In the genomic region with DNA sequence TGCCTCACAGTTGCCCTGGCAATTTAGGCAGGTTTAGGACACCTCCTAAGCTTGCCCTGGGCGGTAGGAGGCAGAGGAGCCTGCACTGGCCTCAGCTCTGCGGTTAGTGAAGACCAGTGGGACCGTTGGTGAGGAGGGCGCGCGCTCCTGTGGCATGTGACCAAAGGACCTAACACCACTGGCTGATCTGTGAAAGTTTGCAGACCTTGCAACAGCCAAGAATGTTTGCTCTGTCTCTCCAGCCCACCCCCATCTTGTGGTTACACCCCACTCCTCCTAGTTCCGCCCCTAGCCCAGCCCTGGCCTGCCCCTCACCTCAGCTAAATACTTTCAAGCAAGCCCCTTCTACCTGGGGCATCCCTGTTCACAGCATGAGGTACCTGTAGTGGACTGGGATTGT, we compare ENCODE assay signal across 27 mouse cellular contexts. TPM values are rescaled to one million over a fixed set of nuclear protein-coding genes. Genes with fewer than 3 reads are reported as not detected.
DNase-seq lines count a peak whose midpoint lies in the region; ATAC-seq and TF ChIP-seq lines count a peak whose summit lies in the region.
"Had no signal": no experiment of that assay in that cellular context is flagged by ENCODE, and none has a peak within 500 bp of the region (broad histone marks: within the 10 kb centered on the region; RNA-seq: fewer than 3 reads in every experiment).

No protein-coding gene starts in this region.

- TF ChIP-seq CTCF in lung, postnatal 0 days (IDR thresholded peaks at IDR 0.05), result no peak
- no peak for TF ChIP-seq CTCF in liver, postnatal 0 days (IDR thresholded peaks at IDR 0.05; ENCODE audit: low read depth)
- no peak for TF ChIP-seq CTCF in stomach, postnatal 0 days (IDR thresholded peaks at IDR 0.05; ENCODE audit: low read depth)

- H3K36me3 ChIP-seq in lung, postnatal 0 days (ENCODE audit: insufficient read depth, low read length), result no peaks in the 10 kb centered on the region
- no peaks in the 10 kb centered on the region for H3K36me3 ChIP-seq in liver, embryonic 11.5 days (ENCODE audit: control insufficient read depth, insufficient read depth, low read length)
- H3K36me3 ChIP-seq in liver, postnatal 0 days (replicated peaks; ENCODE audit: insufficient read depth, low read length), result no peaks in the 10 kb centered on the region
- H3K36me3 ChIP-seq in stomach, postnatal 0 days (ENCODE audit: control insufficient read depth, insufficient read depth, low read length), result no peaks in the 10 kb centered on the region
- H3K36me3 ChIP-seq: embryonic facial prominence, embryonic 12.5 days; hindbrain, embryonic 12.5 days; neural tube, embryonic 12.5 days had no signal

- TF ChIP-seq EP300 in lung, postnatal 0 days (IDR thresholded peaks at IDR 0.05), result no peak
- TF ChIP-seq EP300 in liver, postnatal 0 days (IDR thresholded peaks at IDR 0.05; ENCODE audit: low read depth), result no peak
- TF ChIP-seq EP300 in stomach, postnatal 0 days (optimal IDR thresholded peaks at IDR 0.05), result no peak

- no peak overlapping the region for H3K27ac ChIP-seq in lung, postnatal 0 days (ENCODE audit: low read length)
- H3K27ac ChIP-seq in liver, embryonic 11.5 days (ENCODE audit: low read depth, low read length), result no peak overlapping the region
- H3K27ac ChIP-seq in liver, postnatal 0 days (ENCODE audit: low read depth), result no peak overlapping the region
- H3K27ac ChIP-seq in stomach, postnatal 0 days (replicated peaks), result no peak overlapping the region
- H3K27ac ChIP-seq: embryonic facial prominence, embryonic 12.5 days; hindbrain, embryonic 12.5 days; neural tube, embryonic 12.5 days had no signal

- peak overlapping the region; percentile 40 for H3K4me2 ChIP-seq in lung, postnatal 0 days (replicated peaks; ENCODE audit: low read depth, low read length)
- H3K4me2 ChIP-seq in liver, embryonic 11.5 days, result 0 out of 2 replicates have a peak overlapping the region, but pooled peaks have one; percentile 16
- peak overlapping the region; percentile 33; the same call in 1 of the 2 replicates for H3K4me2 ChIP-seq in liver, postnatal 0 days (ENCODE audit: low read depth, low read length)
- 0 out of 2 replicates have a peak overlapping the region, but pooled peaks have one; percentile 24 for H3K4me2 ChIP-seq in stomach, postnatal 0 days (replicated peaks; ENCODE audit: low read depth)
- H3K4me2 ChIP-seq: embryonic facial prominence, embryonic 12.5 days; hindbrain, embryonic 12.5 days; neural tube, embryonic 12.5 days had no signal

- H3K27me3 ChIP-seq in lung, postnatal 0 days (replicated peaks; ENCODE audit: insufficient read depth, low read length), result no peaks in the 10 kb centered on the region
- no peaks in the 10 kb centered on the region for H3K27me3 ChIP-seq in liver, embryonic 11.5 days (replicated peaks; ENCODE audit: control insufficient read depth, insufficient read depth, low read length)
- H3K27me3 ChIP-seq in liver, postnatal 0 days (ENCODE audit: insufficient read depth, low read length), result no peaks in the 10 kb centered on the region
- H3K27me3 ChIP-seq in stomach, postnatal 0 days (ENCODE audit: control insufficient read depth, insufficient read depth, low read length), result no peaks in the 10 kb centered on the region
- H3K27me3 ChIP-seq: embryonic facial prominence, embryonic 12.5 days; hindbrain, embryonic 12.5 days; neural tube, embryonic 12.5 days had no signal

- 34% methylated on average over 7 of the region's 7 CpGs for WGBS in lung, postnatal 0 days
- WGBS in liver, embryonic 11.5 days, result 31% methylated on average over 7 of the region's 7 CpGs
- WGBS in liver, postnatal 0 days (ENCODE audit: insufficient replicate concordance), result 44% methylated on average over 7 of the region's 7 CpGs
- 37% methylated on average over 7 of the region's 7 CpGs for WGBS in stomach, postnatal 0 days

- DNase-seq in lung, postnatal 0 days (ENCODE audit: low spot score), result no peak
- no peak for DNase-seq in lung, postnatal 36 days
- no peak for DNase-seq in liver, embryonic 11.5 days (ENCODE audit: low spot score)
- DNase-seq in liver, postnatal 0 days, result no peak
- peak; percentile 31 for DNase-seq in stomach, postnatal 0 days (ENCODE audit: low spot score)
- DNase-seq in layer of hippocampus, adult 18-20 months (ENCODE audit: low spot score in 2 of 2), result no peak
- DNase-seq: cerebellum, adult 2 months; gastrocnemius, postnatal 14 days; heart, postnatal 14 days; kidney, adult 8-10 months; kidney, postnatal 14 days; left cerebral cortex, postnatal 4 days; lung, adult 18-20 months; right cerebral cortex, adult 18-20 months had no signal

- no peaks in the 10 kb centered on the region for H3K9me3 ChIP-seq in lung, postnatal 0 days (ENCODE audit: low read length)
- no peaks in the 10 kb centered on the region for H3K9me3 ChIP-seq in liver, embryonic 11.5 days (ENCODE audit: control insufficient read depth, low read length)
- H3K9me3 ChIP-seq in liver, postnatal 0 days (ENCODE audit: low read length), result no peaks in the 10 kb centered on the region
- no peaks in the 10 kb centered on the region for H3K9me3 ChIP-seq in stomach, postnatal 0 days (ENCODE audit: control insufficient read depth, low read length)
- H3K9me3 ChIP-seq: embryonic facial prominence, embryonic 12.5 days; hindbrain, embryonic 12.5 days; neural tube, embryonic 12.5 days had no signal

- H3K4me1 ChIP-seq in lung, postnatal 0 days (ENCODE audit: insufficient read depth, low read depth, low read length), result no peaks in the 10 kb centered on the region
- H3K4me1 ChIP-seq in liver, embryonic 11.5 days (replicated peaks; ENCODE audit: control insufficient read depth, insufficient read depth, low read length), result no peaks in the 10 kb centered on the region
- H3K4me1 ChIP-seq in liver, postnatal 0 days (ENCODE audit: insufficient read depth), result no peaks in the 10 kb centered on the region
- H3K4me1 ChIP-seq in stomach, postnatal 0 days (replicated peaks; ENCODE audit: control insufficient read depth, insufficient read depth), result no peaks in the 10 kb centered on the region
- H3K4me1 ChIP-seq: hindbrain, embryonic 12.5 days; neural tube, embryonic 12.5 days had no signal

- H3K4me3 ChIP-seq in lung, postnatal 0 days (ENCODE audit: low read depth, low read length), result no peak overlapping the region
- H3K4me3 ChIP-seq in liver, embryonic 11.5 days (ENCODE audit: low read depth, low read length), result no peak overlapping the region
- no peak overlapping the region for H3K4me3 ChIP-seq in liver, postnatal 0 days (ENCODE audit: low read depth, low read length)
- H3K4me3 ChIP-seq in stomach, postnatal 0 days (ENCODE audit: low read depth, low read length), result no peak overlapping the region
- H3K4me3 ChIP-seq: embryonic facial prominence, embryonic 12.5 days; erythroblast, embryonic 14.5 days; hindbrain, embryonic 12.5 days; neural tube, embryonic 12.5 days had no signal

- ATAC-seq in lung, postnatal 0 days, result peak; percentile 74
- no peak for ATAC-seq in liver, embryonic 11.5 days (replicated peaks; ENCODE audit: low FRiP score)
- ATAC-seq in liver, postnatal 0 days, result peak; percentile 23
- peak; percentile 74 for ATAC-seq in stomach, postnatal 0 days (ENCODE audit: low FRiP score, low TSS enrichment)
- no peak for ATAC-seq in cerebellum, adult (ENCODE audit: insufficient number of reproducible peaks, low FRiP score, low TSS enrichment)
- ATAC-seq: forebrain, embryonic 14.5 days had no signal

- H3K9ac ChIP-seq in lung, postnatal 0 days (replicated peaks; ENCODE audit: low read depth), result no peak overlapping the region
- H3K9ac ChIP-seq in liver, embryonic 11.5 days (ENCODE audit: low read depth, low read length), result no peak overlapping the region
- H3K9ac ChIP-seq in liver, postnatal 0 days (replicated peaks), result no peak overlapping the region
- no peak overlapping the region for H3K9ac ChIP-seq in stomach, postnatal 0 days (ENCODE audit: low read length)
- H3K9ac ChIP-seq: embryonic facial prominence, embryonic 12.5 days; hindbrain, embryonic 12.5 days; neural tube, embryonic 12.5 days had no signal

RNA-seq across cellular contexts. Expression of a gene that starts 13.0 kb away (rescaled TPM):
- polyA plus RNA-seq in lung, postnatal 0 days (2015; fragmentation: Nextera tagmentation; extraction: Ambion mirVana), result 65.5 and 70.9 TPM in 2 replicates
- 10.4 and 11.6 TPM in 2 replicates for polyA plus RNA-seq in liver, embryonic 11.5 days (2014; fragmentation: Nextera tagmentation; extraction: Ambion mirVana)
- polyA plus RNA-seq in liver, postnatal 0 days (2015; fragmentation: Nextera tagmentation; extraction: Ambion mirVana), result 68.3 and 68.7 TPM in 2 replicates
- 1,093 and 1,120 TPM in 2 replicates for polyA plus RNA-seq in stomach, postnatal 0 days (2015; fragmentation: Nextera tagmentation; extraction: Ambion mirVana)
- 1 to 10 TPM; 2.6 to 2.9 TPM for total RNA-seq in layer of hippocampus, adult 18-20 months (2021)
- polyA plus RNA-seq: erythroblast, embryonic 14.5 days had no signal

RNA-seq across cellular contexts. Expression of a gene that starts 45.2 kb away (rescaled TPM):
- polyA plus RNA-seq in lung, postnatal 0 days (2015; fragmentation: Nextera tagmentation; extraction: Ambion mirVana), result 0.05 and 0.08 TPM in 2 replicates
- not detected in 2 replicates for polyA plus RNA-seq in liver, embryonic 11.5 days (2014; fragmentation: Nextera tagmentation; extraction: Ambion mirVana)
- not detected in 2 replicates for polyA plus RNA-seq in liver, postnatal 0 days (2015; fragmentation: Nextera tagmentation; extraction: Ambion mirVana)
- polyA plus RNA-seq in stomach, postnatal 0 days (2015; fragmentation: Nextera tagmentation; extraction: Ambion mirVana), result 0.05 and 0.08 TPM in 2 replicates
- not detected for total RNA-seq in layer of hippocampus, adult 18-20 months (2021)
- total RNA-seq: adrenal gland, postnatal 4 days; gastrocnemius, postnatal 14 days; heart, adult 8-10 months; heart, postnatal 14 days; layer of hippocampus, adult 8-10 months; left cerebral cortex, adult 18-20 months; left cerebral cortex, postnatal 4 days had no signal
- polyA plus RNA-seq: C2C12; cerebellum, adult 2 months; cortical plate, adult 2 months; embryonic facial prominence, embryonic 12.5 days; erythroblast, embryonic 14.5 days; forebrain, embryonic 14.5 days; small intestine, adult 2 months had no signal

Comparison
In these comparisons a context has a peak if more than half of its experiments do, and no peak if none do; other contexts are left out.
1. ATAC-seq: peak in lung, postnatal 0 days (single experiment), liver, postnatal 0 days (single experiment) and stomach, postnatal 0 days (single experiment); none in liver, embryonic 11.5 days (single experiment) and cerebellum, adult (single experiment).
2. RNA of a gene that starts 13.0 kb away (polyA plus RNA-seq): 1,093 to 1,120 TPM in stomach, postnatal 0 days; 68.3 to 68.7 TPM in liver, postnatal 0 days, 65.5 to 70.9 TPM in lung, postnatal 0 days and 10.4 to 11.6 TPM in liver, embryonic 11.5 days; every median in the first group is over 10 times any median in the second.
3. Peak in every context shown above with its lines, with median percentiles within 50 percentile points of each other: H3K4me2 ChIP-seq.